Mouse (Mus musculus) lung, adult 18-20 months (tissue): ENCODE measurements at regions not wholly inside any gene's neighbourhood (a gene's known extent, or its start where the extent isn't known, plus 50 kb on each side); places are given as distances from the start of the nearest gene placed in this dataset.
A peak's percentile ranks its signal among the peaks of the same experiment; 100 is the strongest.
"Not testable (repeated sequence)": the region's sequence is repeated elsewhere in the genome, so short reads cannot be mapped to it uniquely, and the experiment has no call there.

Experiments used
- DNase-seq, 2 experiments: peaks; one replicate each; pipeline ENCODE4 v3.0.0; 2022; ENCODE audit warnings: mixed read lengths in 2 of 2

DNA sequence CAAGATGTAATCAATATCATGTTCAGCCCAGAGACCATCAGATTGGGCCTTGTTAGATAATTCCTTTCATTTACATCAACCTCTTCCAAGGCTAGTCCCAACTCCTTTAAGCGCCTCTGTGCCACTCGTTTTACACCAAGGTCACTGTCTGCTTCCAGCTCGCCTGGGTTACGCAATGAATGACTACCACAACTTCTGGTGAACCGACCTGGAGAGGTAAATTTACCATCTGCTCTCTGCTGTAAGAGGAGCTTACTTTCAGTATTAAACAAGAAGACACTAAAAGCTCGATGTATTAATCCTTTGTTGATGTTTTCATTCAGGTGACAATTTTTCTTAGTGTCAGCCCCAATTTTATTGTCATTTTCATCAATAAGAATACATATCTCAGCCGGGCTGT lies 51.7 kb upstream of the Fam174b start:
- DNase-seq: no peak

DNA sequence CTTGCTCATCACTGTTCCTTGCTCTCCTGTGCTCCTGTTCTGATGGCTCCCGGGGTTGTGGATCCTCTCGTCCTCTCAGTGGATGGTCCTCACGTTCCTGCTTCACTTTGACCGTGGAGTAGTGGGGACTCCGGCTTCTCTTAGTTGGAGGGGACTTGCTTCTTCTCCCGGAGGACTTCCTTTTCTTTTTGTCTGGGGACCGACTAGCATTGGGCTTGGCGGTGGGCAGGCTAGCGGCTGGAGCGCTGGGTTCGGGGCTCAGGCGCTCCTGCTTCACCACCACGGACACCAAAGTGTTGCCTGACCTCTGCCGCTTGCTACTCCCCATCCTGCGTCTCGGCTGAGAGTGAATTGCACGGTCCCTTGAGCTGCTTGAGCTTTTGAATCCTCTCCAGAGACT lies 53.9 kb upstream of the Fam174b start:
- DNase-seq: not testable (repeated sequence)

DNA sequence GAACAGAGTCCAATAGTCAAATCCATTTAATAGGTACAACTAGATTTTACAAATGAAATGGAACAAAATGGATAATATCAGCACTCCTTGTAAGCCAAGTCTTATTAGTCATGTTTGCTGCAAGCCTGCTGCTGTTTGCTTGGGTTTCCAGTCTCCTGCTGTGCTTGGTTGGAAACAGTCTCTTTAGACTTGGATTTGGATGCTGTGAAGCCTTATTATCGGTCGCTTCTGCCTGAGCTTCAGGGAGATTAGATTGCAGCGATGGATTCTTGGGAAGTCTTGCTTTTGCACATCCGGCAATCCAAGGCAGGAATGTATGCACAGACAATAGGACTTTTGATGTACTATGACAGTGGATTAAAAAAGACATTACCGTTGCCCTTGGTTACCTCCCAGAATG lies 57.3 kb upstream of the Fam174b start:
- no peak for DNase-seq

DNA sequence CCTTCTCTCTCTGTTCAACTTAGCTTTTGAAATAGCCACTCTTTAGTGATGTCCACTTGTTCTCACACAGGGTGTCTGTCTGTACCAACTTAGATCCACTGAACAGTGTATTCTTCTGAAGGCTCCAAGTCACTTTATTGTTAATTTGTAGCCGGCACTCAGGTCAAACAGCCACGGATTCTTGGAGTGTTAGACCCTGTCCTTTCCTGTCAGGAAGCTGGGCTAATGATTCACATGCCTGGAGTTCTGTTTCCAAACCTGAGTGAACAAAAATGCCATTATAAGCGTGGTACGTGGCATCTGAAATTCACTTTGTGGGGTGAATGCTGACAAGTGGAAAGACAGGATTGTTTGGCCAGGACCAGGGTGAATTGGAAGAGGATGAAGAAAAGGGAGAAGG lies 69.5 kb upstream of the Fam174b start:
- no peak for DNase-seq

DNA sequence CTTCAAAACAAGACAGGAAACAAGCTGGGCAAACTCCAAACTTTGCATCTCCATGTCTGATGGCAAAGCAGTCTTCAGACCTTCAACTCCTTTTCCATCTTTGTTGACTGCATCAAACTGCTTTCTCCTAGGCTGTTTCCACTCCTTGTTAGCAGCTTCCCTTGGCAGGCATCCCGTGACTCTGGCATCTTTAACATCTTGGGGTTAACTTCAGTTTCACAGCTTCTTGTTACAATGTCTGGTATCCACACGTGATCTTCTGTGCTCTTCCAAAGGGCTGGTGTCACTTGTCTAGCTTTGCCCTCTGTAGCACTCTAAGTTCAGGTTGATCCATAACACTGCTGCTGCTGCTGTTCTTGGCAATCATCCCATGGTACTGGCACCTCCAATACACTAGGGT lies 71.3 kb upstream of the Fam174b start:
- no peak for DNase-seq

DNA sequence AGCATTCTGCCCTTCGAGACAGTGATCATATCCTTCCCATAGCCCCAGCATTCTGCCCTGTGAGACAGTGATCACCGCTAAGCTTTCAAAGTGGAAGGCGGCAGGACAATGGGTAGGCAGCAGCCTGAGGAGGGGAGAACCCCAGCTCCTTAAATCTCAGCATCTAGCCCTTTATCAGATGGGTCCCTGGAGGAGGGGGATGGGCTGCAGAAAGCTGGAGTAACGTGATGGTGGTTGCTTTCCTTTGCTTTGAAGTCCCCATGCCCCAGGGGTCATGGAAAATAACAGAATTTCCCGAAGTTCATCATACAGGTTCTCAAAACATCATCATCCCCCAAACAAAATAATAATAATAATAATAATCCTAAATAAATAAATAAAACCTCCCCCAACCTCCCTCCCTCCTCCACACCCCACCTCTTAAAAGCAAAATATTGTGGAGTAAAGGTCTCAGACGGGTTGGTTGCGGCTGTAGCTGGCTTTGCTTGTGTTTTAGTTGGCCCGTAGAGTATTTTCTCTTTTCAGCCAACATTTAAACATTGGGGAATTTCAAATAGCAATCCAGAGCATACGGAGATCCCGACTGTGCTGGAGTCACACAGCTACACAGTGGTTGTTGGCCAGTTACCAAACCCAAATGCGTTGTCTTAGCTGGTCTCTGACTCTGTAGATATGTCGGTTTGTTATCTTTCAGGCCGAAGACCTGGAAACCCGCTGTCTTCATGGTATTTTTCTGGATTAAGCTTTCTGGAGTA lies 73.0 kb upstream of the Fam174b start:
- DNase-seq: no peak

DNA sequence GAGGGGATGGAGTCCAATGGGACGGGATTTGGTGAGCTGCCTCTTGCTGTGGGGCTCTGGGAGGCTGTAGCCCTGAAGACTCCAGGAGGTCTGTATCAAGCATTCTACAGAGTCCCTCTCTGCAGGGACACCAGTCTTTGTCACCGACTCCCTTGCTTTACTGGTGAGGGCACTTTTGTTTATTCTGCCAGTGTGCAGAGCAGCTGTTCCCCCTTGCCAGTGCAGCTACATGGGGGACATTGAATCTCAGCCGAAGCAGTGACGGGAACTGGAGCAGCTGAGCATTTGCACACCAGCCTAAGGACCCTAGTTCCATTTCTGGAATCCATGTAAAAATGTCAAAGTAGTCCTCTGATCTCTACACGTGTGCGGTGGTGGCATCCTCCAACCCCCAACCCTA lies 75.1 kb upstream of the Fam174b start:
- no peak for DNase-seq

DNA sequence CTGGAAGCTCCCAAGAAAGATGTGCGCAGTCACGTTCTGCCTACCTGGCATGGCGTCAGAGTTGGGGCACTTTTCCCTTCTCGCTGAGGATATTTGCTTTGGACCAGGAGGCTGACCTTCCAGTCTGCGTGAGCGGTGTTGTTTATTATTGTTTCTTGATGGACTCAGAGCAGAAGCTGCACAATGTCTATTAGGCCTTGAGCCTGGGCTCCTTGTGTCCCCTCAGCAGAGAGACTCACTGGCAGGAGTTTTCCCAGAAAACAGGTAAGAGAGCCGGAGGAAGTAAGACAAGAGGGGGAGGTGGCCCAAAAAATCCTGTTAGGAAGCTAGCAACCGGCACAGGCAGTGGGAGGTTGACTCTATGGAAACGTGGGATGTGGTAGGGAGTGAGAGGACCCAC lies 77.6 kb upstream of the Fam174b start:
- no peak for DNase-seq

DNA sequence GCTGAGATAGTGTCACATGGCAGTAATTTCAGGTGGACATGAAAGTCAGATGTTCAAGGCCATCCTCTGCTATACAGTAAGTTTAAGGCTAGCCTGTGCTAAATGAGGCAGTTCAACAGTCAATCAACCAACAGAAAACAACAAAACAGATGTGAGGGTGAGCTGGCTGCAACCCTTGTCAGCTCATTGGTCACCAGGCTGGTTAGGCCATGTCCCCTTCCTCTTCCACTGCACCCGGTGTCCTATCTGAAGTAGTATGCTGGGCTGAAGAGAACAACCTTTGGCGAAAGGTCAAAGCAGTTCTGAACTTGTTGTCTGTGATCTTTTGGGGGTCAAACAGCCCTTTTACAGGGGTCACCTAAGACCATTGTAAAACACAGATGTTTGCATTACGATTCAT lies 78.2 kb upstream of the Fam174b start:
- no peak for DNase-seq

DNA sequence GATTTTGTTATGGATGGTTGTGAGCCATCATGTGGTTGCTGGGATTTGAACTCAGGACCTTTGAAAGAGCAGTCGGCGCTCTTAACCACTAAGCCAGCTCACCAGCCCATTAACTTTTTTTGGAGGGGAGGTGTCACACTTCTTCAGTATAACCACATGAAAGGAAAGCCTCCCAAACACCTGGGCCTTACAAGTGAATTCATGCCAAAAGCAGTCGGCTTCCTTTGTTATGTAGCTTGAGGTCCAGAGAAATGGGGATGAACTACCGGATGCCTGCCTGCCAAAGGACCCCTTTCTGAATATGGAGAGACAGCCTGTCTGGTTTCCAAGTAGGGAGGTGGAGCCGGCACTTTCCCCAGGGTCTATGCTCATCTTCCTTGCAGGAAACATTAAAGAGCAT lies 80.6 kb upstream of the Fam174b start:
- no peak for DNase-seq

DNA sequence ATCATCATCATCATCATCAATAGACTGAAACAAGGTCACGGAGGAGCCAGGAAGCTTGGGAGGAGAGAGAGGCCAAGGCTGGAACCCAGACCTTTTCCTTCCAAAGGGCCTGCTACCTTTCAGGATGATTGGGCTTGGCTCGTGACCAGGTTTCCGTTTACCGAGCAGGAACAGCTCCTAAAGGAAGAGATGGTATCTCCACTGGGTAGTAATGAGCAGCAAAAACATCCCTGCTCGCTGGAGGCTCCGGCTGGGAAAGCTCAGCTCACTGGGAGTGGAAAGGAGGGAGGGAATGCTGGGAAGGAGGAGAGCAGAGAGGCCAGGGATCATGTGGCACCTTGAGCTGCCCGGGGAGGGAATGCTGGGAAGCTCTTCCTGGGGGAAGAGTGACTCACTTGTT lies 82.8 kb upstream of the Fam174b start:
- DNase-seq: peak; percentile 30 to 35

DNA sequence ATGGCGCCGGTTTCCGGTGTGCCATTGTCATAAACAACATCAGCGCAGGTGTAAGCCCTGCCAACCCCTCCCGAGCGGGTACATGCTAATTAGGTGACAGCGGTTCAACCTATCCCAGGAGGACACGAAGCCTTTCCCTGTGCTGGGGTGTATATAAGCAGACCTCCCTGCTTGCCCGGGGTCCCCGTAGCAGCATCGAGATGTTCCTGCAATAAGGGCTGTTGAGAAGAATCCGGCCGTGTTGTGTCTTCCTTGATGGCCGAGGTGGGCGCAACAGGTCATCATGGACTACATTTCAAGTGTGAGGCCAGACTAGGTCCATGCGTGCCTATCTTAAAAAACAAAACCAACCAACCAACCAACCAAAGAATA lies 83.7 kb upstream of the Fam174b start:
- DNase-seq: not testable (repeated sequence)

DNA sequence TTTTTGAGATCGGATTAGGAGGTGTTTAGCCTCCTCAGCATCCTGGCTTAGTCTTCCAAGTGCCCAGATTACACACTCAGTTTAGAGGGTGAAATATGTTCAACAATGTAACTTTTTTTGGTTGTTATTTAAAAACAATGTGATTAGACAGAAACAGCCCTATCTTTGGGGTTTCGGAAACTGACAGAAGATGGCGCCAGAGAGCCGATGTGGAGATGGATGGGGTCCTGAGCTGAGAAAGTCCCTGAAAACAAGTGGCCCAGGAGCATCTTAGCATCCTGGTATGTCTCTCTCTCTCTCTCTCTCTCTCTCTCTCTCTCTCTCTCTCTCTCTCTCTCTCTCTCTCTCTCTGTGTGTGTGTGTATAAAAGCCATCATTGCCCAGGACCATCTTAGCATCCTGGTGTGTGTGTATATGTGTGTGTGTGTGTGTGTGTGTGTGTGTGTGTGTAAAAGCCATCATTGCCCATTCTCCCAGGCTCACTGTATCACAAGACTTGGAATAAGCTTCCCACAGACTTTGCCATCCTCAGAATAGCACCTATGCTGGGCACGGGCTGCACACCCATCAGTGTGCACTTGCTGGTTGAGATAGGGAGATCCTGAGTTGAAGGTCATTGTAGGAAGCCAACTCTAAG lies 84.2 kb upstream of the Fam174b start:
- DNase-seq: peak; percentile 41 to 58

DNA sequence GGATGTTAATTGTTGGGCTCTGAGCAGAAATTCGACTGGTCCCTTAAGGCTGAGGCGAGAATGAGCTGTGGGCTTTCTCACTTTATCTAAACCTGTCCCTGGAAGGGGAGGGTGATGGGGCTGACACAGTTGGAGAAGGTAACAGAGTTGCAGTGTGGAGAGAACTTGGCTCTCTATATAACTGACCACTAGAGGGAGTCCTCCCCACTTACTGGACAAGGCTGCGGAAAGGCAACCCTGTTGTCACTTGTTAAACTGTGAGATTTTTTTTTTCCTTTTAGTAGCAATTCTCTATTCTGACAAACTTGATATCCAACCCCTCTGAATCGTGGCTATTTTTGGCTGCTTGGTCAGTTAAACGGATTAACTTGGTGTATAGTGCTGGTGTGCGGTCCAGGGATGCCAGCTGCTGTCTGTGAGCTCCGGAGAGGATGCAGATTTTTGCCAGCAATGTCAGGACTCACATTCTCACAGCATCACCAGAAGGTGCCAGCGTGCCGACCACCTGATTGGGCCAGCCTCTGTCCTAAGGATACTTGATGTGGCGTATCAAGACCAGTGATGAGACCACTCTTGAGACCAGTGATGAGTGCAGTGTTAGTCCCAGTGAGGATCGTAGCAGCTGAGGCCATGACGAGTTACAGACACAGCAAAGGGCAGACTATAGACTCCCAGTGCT lies 85.8 kb upstream of the Fam174b start:
- DNase-seq: peak in 1 of 2 experiments; percentile 24

DNA sequence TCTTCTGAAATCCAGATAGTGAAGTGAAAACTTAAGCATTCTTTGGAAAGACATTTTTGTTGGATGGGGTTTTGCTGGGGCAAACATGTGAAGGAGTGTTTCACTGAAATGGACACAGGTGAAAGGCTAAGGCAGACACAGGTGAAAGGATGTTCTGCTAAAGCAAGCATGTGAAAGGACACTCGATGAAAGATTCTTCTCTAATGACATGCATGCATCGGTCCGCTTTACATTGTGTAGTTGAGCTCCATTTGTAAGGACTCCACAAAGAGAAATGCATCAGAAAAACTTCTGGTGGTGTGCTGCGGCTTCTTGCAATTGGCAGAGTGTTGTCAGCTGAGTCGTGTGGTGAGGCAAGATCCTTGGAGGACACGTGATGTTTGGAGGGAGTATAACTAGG lies 89.2 kb upstream of the Fam174b start:
- DNase-seq: no peak

DNA sequence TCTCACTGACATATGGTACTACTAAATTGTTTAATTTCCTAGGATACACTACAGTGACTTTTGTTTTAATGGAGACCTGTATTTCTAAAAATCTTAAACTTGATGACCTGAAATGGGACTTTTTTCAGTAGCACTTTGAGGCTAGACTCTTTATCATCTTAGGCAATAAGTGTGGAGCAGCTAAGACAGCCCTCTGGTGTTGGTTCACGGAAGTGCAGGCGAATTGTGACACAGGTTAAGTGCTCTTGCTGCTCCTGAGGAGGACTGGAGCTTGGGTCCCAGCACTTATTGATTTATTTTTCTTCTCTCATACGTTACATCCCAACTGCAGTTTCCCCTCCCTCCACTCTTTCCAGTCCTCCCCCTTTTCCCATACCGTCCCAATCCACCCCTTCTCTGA lies 92.1 kb upstream of the Fam174b start:
- DNase-seq: peak; percentile 82 to 86

DNA sequence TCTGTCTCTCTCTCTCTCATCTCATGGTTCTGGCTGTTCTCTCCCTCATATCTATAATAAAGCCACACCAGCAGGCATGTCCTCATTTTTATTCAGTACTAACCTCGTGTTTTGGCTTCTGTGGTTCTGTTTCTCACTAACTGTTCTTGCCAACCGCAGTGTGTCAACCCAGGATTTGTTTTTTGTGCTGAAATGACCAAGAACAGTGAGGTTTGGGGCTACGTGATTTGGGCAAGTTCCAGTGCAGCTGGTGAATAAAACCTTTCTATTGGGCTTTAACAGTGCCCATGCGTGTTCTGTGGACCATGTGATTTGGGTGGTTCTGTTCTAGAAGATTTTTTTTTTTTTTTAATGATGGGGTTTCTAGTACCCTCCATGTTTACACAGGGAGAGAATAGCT lies 93.0 kb upstream of the Fam174b start:
- DNase-seq: no peak

DNA sequence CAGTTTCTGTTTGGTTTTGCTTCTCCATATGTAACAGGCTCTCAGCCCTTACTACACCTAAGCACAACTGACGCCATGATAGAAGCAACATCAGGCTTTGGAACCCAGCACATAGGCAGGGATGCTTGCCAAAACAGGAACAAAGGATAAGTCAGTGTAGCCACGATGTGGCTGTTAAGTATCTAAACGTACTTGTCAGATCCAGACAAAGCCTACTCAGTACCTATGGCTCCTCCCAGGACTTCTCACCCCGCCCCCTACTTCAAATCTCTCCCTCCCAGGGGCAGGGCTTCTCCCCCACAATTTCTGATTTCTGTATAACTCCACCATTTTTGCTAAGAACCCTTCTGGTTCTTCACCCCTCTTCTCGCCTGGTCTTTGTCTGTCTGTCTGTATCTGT lies 93.4 kb upstream of the Fam174b start:
- DNase-seq: no peak

DNA sequence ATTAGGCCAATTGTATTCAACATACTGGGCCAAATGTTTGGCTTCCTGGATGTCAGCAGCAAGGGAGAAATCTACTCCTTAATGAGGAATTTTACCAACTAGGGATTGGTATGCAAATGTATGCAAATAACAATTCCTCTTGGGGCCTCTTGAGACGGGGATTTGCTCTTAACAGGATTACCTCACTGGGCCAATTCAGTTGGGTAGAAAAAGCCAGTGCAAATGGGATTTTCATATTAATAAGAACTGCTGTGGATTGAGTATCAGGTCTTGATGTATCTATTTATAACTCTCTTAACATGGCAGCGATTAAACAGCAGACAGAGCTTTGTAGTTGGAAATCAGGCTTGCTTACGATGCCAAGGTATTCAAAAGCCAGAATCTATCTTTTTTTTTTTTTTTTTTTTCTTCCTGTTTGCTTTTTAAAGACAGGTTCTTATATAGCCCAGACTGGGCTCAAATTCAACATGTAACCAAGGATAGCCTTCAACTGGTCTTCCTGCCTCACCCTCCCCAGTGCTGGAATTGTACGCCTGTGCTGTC lies 95.7 kb upstream of the Fam174b start:
- no peak for DNase-seq

DNA sequence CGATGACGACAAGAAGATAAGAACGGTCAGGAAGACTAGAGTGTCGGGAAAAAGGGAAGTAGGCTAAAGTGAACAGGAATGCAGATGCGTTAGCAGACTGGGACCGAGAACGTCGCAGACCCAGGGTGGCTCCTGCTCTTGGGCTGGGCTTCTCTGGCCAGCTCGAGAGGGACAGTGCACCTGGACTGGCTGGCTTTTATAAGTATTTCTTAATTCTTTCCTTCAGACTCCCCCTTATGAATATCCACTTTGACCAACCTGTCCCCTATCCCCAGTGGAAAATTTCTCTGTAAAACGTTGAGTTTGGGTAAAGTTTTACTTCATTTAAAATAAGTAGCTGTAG lies 96.1 kb upstream of the Fam174b start:
- DNase-seq: no peak

DNA sequence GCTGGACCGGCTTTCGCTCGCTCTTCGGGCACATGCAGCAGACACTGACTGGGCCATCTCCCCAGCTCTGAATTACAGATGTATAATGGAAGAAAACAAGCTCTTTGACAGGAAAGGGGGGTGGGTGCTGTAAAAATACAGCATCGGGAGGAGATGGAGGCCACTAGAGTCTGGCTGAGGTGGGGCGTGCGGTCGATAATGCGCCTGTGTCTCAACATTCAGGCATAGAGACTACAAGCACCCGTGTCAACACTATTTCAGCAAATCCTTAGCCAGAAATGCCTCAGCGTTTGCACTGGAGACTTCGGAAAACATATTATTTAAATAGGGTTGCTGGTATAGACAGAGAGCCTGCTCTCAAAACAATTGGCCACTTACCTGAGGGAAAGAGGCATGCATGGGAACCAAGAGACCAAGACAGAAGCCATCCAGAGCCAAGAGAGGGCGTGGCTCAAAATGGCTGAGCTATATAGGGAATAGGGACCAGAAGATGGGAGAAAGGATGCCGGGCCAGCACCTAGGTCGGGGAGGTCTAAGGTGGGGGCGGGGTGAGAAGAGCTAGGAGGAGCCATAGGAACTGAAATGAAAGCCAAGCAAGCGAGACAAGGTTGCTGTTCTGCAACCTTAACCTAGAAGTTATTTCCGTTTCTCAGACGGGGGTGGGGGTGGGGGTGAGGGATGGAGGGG lies 96.7 kb upstream of the Fam174b start:
- DNase-seq: peak in 1 of 2 experiments; percentile 22

DNA sequence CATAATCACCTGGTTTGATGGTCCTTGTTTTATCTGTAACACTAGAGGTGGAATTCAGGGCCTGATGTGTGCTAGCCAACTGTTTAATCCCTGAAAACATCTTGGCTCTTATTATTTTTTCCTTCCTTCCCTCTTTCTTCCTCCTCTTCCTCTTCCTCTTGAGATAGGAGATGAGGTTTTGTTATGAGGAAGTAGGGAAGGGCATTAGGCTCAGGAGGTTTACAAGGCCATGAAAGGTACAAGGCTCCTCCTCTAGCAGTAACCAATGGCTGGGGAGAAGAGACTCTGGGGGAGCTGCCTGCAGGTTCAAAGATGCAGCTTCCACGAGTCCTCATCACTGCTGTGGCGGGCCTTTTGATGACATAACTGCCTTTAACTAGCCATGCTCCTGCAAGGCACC lies 98.6 kb upstream of the Chd2 start:
- no peak for DNase-seq

DNA sequence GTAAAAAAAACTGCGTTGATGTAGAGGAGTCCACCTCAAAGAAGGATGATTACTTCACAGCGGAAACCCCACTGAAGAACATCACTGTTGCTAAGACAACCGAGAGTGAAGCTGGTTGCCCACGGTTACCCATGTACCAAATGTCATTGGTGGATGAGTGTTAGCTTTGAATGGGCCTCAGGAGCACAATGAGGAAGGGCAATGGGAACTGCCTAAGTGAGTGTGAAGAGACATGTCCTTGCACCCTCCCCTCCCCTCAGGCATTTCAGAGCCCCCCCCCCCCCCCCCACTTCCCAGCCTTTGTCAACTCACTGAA lies 96.1 kb upstream of the Chd2 start:
- no peak for DNase-seq
